Mouse (Mus musculus) C2C12 (cell line): ENCODE data around the gene 1520401A03Rik. TPM values are rescaled to one million over a fixed set of nuclear protein-coding genes. Genes with fewer than 3 reads are reported as not detected.

ENCODE experiments used
- H3K27me3 ChIP-seq: one replicate; pipeline ENCODE4 v1.6.1; 2011; ENCODE audit not compliant: control insufficient read depth, insufficient read depth, insufficient read length
- H3K36me3 ChIP-seq: one replicate; pipeline ENCODE4 v1.6.1; 2011; ENCODE audit not compliant: control insufficient read depth, insufficient read depth
- H3K4me3 ChIP-seq: one replicate; pipeline ENCODE4 v1.5.1; 2011; ENCODE audit warnings: mild to moderate bottlenecking, control low read depth; ENCODE audit not compliant: poor library complexity, insufficient read depth, severe bottlenecking
- H3K79me2 ChIP-seq: one replicate; pipeline ENCODE4 v1.6.1; 2011; ENCODE audit not compliant: control insufficient read depth, insufficient read depth
- H3K79me3 ChIP-seq: one replicate; pipeline ENCODE4 v1.6.1; 2011; ENCODE audit warnings: low read depth, control low read depth
- H3ac ChIP-seq: one replicate; pipeline ENCODE3; 2011; ENCODE audit warnings: low read depth; ENCODE audit not compliant: control insufficient read depth, insufficient read length
- CEBPB ChIP-seq: IDR thresholded peaks from one replicate; pipeline ENCODE4 v1.6.1; 2011; ENCODE audit warnings: low read depth, mild to moderate bottlenecking, control low read depth, moderate library complexity
- CTCF ChIP-seq: IDR thresholded peaks from one replicate; pipeline ENCODE4 v1.5.1; 2011; ENCODE audit not compliant: control insufficient read depth, insufficient read depth, insufficient read length
- FOSL1 ChIP-seq: IDR thresholded peaks from one replicate; pipeline ENCODE4 v1.8.0; 2011; ENCODE audit warnings: mild to moderate bottlenecking, low read length; ENCODE audit not compliant: poor library complexity, insufficient read depth, severe bottlenecking
- MAX ChIP-seq: IDR thresholded peaks from one replicate; pipeline ENCODE4 v1.6.1; 2011; ENCODE audit warnings: mild to moderate bottlenecking, control low read depth
- MYOD1 ChIP-seq: IDR thresholded peaks from one replicate; pipeline ENCODE4 v1.6.1; 2011; ENCODE audit warnings: low read depth; ENCODE audit not compliant: control insufficient read depth, insufficient read length
- MYOG ChIP-seq: IDR thresholded peaks from one replicate; pipeline ENCODE4 v1.6.1; 2011; ENCODE audit not compliant: control insufficient read depth, insufficient read length; ENCODE audit errors: extremely low read depth
- USF1 ChIP-seq: IDR thresholded peaks from one replicate; pipeline ENCODE4 v1.6.1; 2011; ENCODE audit warnings: low read depth, mild to moderate bottlenecking, control low read depth, moderate library complexity
- polyA plus RNA-seq: library from polyadenylated mRNA; unstranded; fragments of >200 nt; fragmentation: generic; extraction: Trizol; gene quantifications from one replicate; pipeline ENCODE4 v1.2.1, GENCODE M21; 2012; ENCODE audit warnings: missing spikeins

1520401A03Rik gene
- polyA plus RNA-seq, 1 experiment = 0.01 TPM

DNA sequence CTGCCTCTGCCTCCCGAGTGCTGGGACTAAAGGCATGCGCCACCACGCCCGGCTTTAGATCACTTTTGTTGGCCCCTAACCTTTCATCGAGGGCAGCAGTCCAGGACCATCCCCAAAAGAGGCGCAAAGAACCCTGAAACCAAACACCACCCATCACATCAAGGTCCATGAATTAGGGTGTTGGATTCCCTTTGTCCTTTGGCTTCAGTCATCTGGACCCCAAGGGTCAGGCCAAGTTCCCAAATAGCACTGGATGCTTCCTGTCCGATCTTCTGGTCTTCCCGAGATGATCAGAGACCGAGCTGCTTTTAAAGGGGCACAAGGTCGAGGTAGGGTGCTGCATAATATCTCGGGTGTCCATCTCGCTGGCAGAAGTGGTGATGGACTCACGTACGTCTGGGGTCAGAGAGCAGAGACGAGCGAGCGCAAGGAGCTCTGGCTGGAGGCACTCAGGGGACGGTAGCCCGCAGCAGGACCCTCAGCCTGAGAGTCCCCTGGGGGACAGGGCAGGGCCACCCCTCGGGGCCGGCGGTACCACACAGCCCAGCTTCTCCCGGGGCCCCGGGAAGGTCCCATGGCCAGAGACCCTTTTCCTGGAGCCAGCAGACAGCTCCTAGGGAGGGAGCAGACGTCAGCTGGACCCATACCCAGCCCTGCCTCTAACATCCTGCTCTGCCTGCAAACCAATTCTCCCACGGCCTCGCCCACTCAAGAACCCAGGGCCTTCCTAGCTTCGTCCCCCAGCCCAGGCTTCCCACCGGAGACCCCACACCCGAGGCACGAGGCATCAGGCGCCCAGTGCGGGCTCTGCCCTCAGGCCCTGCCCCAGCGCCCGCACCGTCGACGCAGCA is 19.0 kb upstream of the 1520401A03Rik start:
- Histone ChIP-seq H3ac (no peak overlapping the region), H3K79me3 (no peaks in the 10 kb centered on the region), H3K36me3 (no peaks in the 10 kb centered on the region), H3K27me3 (peaks cover 36% of the 10 kb centered on the region), H3K4me3 (no peak overlapping the region), H3K79me2 (no peaks in the 10 kb centered on the region)
- TF ChIP-seq CTCF (no peak), MYOG (no peak), USF1 (no peak), MAX (no peak), FOSL1 (no peak), CEBPB (no peak), MYOD1 (no peak)

DNA sequence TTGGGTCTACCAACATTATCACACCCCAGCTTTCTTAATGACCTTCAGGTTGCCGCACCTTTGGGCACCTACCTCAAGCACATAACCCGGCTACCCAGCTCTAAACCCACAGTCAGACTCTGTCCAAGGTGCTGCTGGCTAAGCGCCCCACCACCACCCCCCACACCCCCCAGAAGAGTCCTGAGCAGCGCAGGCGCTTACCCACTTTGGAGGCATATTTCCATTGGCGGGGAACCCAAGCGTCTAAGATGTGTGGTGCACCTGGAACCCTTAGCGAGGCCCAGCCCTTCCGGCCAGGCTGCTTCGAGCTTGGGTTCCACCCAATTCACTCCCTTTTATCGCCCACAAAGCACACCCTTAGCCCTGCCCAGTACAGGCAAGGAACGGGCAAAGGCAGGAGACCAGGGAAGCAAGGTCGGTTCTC is 18.0 kb upstream of the 1520401A03Rik start, which contains the start of gene Paqr4:
Gene Paqr4, minus strand, starts transcription at position 270 of the 424 bp plus-strand sequence.
- Histone ChIP-seq H3K27me3 (peaks cover 34% of the 10 kb centered on the region), H3K36me3 (no peaks in the 10 kb centered on the region), H3K79me2 (no peaks in the 10 kb centered on the region), H3ac (peak within 1 kb of the TSS; percentile 36), H3K4me3 (peak within 1 kb of the TSS; percentile 29), H3K79me3 (no peaks in the 10 kb centered on the region)
- no peak for TF ChIP-seq CTCF
- TF ChIP-seq MYOG = no peak
- TF ChIP-seq FOSL1 = no peak

DNA sequence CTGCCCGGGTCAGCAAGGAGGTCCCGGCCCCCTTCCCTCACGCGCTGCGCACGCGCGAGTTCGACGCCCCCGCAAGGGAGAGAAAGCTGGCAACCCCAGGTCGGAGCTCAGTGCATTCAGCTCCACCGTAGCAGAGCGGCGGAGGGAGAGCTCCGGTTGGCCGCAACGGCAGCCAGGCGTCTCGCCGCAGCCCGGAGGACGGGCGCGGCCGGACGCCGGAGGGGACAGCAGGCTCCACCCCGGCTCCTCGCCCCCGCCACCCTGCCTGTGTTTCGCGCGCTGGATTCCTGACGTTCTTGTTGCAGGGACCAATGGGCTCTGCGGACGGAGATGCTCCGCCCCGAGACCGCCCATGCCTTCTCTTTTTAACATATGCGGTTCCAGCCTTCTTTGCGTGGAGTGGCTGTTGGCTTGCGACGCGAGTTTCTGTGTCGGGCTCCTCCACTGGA is 17.6 kb upstream of the 1520401A03Rik start:
- no peaks in the 10 kb centered on the region for H3K36me3 ChIP-seq
- H3K4me3 ChIP-seq = peak overlapping the region; percentile 29
- no peaks in the 10 kb centered on the region for H3K79me2 ChIP-seq
- no peak for TF ChIP-seq MAX
- no peak for TF ChIP-seq USF1
- TF ChIP-seq MYOG = no peak
- no peak for TF ChIP-seq FOSL1
- TF ChIP-seq CEBPB = no peak
- no peak for TF ChIP-seq CTCF
- no peak for TF ChIP-seq MYOD1
- H3ac ChIP-seq = peak overlapping the region; percentile 36
- H3K27me3 ChIP-seq = peaks cover 30% of the 10 kb centered on the region
- H3K79me3 ChIP-seq = no peaks in the 10 kb centered on the region

DNA sequence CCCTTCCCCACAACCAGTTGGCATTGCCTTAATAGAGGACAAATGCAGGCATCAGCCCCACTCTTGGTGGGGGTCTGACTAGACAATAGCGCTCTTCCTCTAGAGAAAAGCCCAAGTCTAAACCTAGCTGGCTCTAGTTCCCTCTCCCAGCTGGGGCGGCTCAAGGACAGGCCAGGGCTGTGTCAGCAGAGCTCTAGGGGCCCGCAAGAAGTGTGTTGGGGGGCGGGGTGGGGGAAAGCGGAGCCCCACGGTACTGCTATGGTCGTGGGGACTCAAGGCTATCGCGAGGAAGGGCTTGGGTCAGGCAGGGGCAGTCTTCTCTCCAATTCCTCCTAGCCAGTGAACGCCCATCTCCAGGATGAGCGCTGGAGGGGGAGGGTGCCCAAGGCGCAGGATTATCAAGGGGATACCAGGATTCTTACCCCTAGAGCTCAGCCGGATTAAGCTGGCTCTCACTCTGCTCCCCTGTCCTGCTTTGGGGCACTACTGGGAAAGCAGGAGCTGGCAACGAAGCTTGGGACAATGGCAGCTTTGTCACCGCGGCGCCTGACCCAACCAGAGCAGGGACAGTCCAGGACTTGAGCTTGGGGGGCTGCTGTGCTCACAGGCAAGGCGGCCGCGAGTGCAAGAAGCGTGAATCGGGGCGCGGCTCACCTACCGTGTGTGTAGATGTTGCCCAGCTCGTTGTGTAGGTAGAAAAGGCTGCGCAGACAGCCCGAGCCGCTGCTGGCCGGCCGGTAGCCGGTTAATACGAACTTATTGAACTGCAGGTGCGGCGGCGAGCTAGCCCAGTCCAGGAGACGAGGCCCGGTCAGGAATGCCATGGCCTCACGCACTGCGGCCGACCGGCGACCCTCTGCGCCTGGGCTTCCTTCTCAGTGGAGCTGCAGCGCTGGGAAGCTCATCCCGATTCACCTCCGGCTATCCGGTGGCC is 16.9 kb upstream of the 1520401A03Rik start:
- Histone ChIP-seq H3ac (peak overlapping the region; percentile 36), H3K27me3 (peaks cover 23% of the 10 kb centered on the region), H3K79me2 (no peaks in the 10 kb centered on the region), H3K36me3 (no peaks in the 10 kb centered on the region), H3K79me3 (no peaks in the 10 kb centered on the region), H3K4me3 (peak overlapping the region; percentile 29)
- no peak for TF ChIP-seq CTCF
- no peak for TF ChIP-seq CEBPB
- no peak for TF ChIP-seq MYOG
- no peak for TF ChIP-seq MYOD1
- TF ChIP-seq FOSL1 = no peak
- no peak for TF ChIP-seq MAX
- TF ChIP-seq USF1 = no peak

DNA sequence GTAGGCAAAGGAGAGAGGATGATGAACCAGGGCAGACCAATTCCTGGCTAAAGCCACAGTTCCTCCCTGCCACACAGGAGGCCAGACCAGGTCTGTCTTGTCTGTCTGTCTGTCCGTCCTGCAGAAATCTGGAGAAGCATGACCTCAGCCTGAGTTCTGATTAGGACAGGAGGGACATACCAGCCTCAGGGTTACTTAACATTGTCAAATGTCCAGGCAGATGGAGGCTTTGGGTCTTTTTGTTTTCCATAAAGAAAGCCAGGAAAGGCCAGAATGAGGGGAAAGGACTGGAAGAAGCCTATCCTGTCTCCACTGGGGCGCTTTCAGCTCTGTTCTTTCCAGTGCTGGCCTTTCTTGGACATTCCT is 16.2 kb upstream of the 1520401A03Rik start:
- H3K79me2 ChIP-seq = no peaks in the 10 kb centered on the region
- TF ChIP-seq CTCF (no peak), MAX (no peak), MYOD1 (no peak), CEBPB (no peak), FOSL1 (no peak), USF1 (no peak), MYOG (no peak)
- no peaks in the 10 kb centered on the region for H3K36me3 ChIP-seq
- H3K4me3 ChIP-seq = no peak overlapping the region
- H3K27me3 ChIP-seq = peaks cover 22% of the 10 kb centered on the region
- H3ac ChIP-seq = no peak overlapping the region
- H3K79me3 ChIP-seq = no peaks in the 10 kb centered on the region
